Mouse (Mus musculus) thymus, postnatal 4 days (tissue): Measurements from ENCODE around the gene Gm19410.
A peak's percentile ranks its signal among the peaks of the same experiment; 100 is the strongest.

Experiments
- DNase-seq: peaks from one replicate; pipeline ENCODE4 v3.0.0; 2021

Gene Gm19410

GRCm38 (mm10) chr8:35765499-35766193 is at the start of gene Gm19410:
Gene Gm19410, plus strand, starts transcription at chr8:35765790.
- DNase-seq, result peak; percentile 27

- DNase-seq, result no peak
Observed at GRCm38 (mm10) chr8:35730776-35731175, 34.8 kb upstream of the Gm19410 start.

GRCm38 (mm10) chr8:35735438-35735837 is 30.2 kb upstream of the Gm19410 start:
- no peak for DNase-seq

- DNase-seq, result no peak
Observed at GRCm38 (mm10) chr8:35756202-35756601, 9.4 kb upstream of the Gm19410 start.

DNA sequence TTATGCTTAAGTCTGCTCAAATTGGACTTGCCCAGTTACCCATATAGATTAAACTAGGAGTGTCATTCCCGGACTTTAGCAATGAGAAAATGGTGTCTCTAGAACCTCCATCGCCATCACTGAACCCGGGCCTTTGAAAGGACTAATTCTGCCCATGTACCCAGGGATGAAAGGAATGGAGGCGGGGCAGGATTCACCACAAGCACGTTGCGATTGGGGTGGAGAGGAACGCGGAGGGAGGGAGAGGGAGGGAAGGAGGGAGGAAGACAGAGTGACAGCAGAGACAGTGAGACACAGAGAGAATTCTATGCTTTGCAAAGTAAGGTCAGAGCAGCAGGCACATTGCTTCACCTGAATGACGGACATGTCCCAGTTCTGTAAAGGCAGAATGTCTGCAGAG is 570 bp upstream of the Gm19410 start:
- DNase-seq, result no peak

GRCm38 (mm10) chr8:35773508-35773907 is 7.9 kb downstream of the Gm19410 start:
- no peak for DNase-seq
